Mouse (Mus musculus) cerebellum, adult 2 months (tissue): ENCODE data around the gene Egfl7. TPM values are rescaled to one million over a fixed set of nuclear protein-coding genes. Genes with fewer than 3 reads are reported as not detected.

Source experiments
- DNase-seq, 2 experiments: peaks; one replicate each; pipeline ENCODE4 v3.0.0; 2021
- H3K27ac ChIP-seq: fragments of 200-500 bp; 2 replicates; pipeline ENCODE4 v1.5.1; 2012; ENCODE audit warnings: low read length, control low read depth, inconsistent platforms; ENCODE audit not compliant: insufficient read depth
- H3K27me3 ChIP-seq: fragments of 200-500 bp; 2 replicates; pipeline ENCODE4 v1.6.1; 2012; ENCODE audit warnings: inconsistent platforms, mild to moderate bottlenecking, low read length, moderate library complexity; ENCODE audit not compliant: control insufficient read depth, insufficient read depth
- H3K4me1 ChIP-seq: fragments of 200-500 bp; 2 replicates; pipeline ENCODE4 v1.6.1; 2011; ENCODE audit warnings: low read length; ENCODE audit not compliant: control insufficient read depth, insufficient read depth
- H3K4me3 ChIP-seq: fragments of 200-500 bp; replicated peaks from 2 replicates; pipeline ENCODE3; 2011; ENCODE audit warnings: mild to moderate bottlenecking, low read depth, low read length, control low read depth; ENCODE audit not compliant: insufficient read depth
- CTCF ChIP-seq: fragments of 200-500 bp; IDR thresholded peaks from 2 replicates; pipeline ENCODE4 v1.5.1; 2011; ENCODE audit warnings: low read depth, mild to moderate bottlenecking, control low read depth, low read length, moderate library complexity, borderline replicate concordance; ENCODE audit not compliant: insufficient read depth
- POLR2A ChIP-seq: fragments of 200-500 bp; IDR thresholded peaks from 2 replicates; pipeline ENCODE4 v1.6.1; 2011; ENCODE audit warnings: low read length, control low read depth, borderline replicate concordance; ENCODE audit not compliant: insufficient read depth
- WGBS: fragments of 180-500 bp; shearing (Covaris S2); methylation state at CpG from one replicate; pipeline ENCODE4 v1.1.7; 2018; 5-methylcytosine and 5-hydroxymethylcytosine counted together
- polyA plus RNA-seq: library from polyadenylated mRNA; depleted of rRNA; stranded (reverse); fragments of >200 nt; gene quantifications from 2 replicates; pipeline ENCODE4 v1.2.3, GENCODE M21; 2012

Egfl7 gene
- polyA plus RNA-seq, 1 experiment, result 93.0 TPM

GRCm38 (mm10) chr2:26587044-26587405, 7.2 kb downstream of the Egfl7 start:
- WGBS, result 13% methylated on average over 11 of the region's 11 CpGs
- no peak overlapping the region for H3K27ac ChIP-seq

GRCm38 (mm10) chr2:26588573-26588972, 8.8 kb downstream of the Egfl7 start:
- H3K27ac ChIP-seq, result no peak overlapping the region
- no peak for DNase-seq
- H3K4me1 ChIP-seq, result peaks cover 2% of the 10 kb centered on the region; the same call in 1 of the 2 replicates
- no peak for TF ChIP-seq POLR2A
- TF ChIP-seq CTCF, result no peak
- H3K4me3 ChIP-seq, result no peak overlapping the region
- 68% methylated on average over 4 of the region's 4 CpGs for WGBS
- H3K27me3 ChIP-seq, result no peaks in the 10 kb centered on the region

More at GRCm38 (mm10) chr2:26587044-26587405, 7.2 kb downstream of the Egfl7 start:
- Histone ChIP-seq H3K27me3 (no peaks in the 10 kb centered on the region), H3K4me1 (peaks cover 2% of the 10 kb centered on the region; the same call in 1 of the 2 replicates), H3K4me3 (peak overlapping the region; percentile 65)
- no peak for DNase-seq
- TF ChIP-seq POLR2A (no peak), CTCF (no peak)

- H3K4me1 ChIP-seq, result peaks cover 2% of the 10 kb centered on the region; the same call in 1 of the 2 replicates
- no peak overlapping the region for H3K27ac ChIP-seq
- H3K27me3 ChIP-seq, result no peaks in the 10 kb centered on the region
- H3K4me3 ChIP-seq, result no peak overlapping the region
- 93% methylated on average over 10 of the region's 10 CpGs for WGBS
- TF ChIP-seq POLR2A (no peak), CTCF (no peak)
- no peak for DNase-seq
These were observed 9.5 kb downstream of the Egfl7 start for GRCm38 (mm10) chr2:26589284-26589683.

GRCm38 (mm10) chr2:26590282-26590681, 10.5 kb downstream of the Egfl7 start:
- no peak for DNase-seq
- Histone ChIP-seq H3K4me1 (peaks cover 2% of the 10 kb centered on the region; the same call in 1 of the 2 replicates), H3K4me3 (no peak overlapping the region), H3K27ac (no peak overlapping the region), H3K27me3 (no peaks in the 10 kb centered on the region)
- WGBS, result 93% methylated on average over 7 of the region's 7 CpGs
- no peak for TF ChIP-seq POLR2A
- no peak for TF ChIP-seq CTCF

GRCm38 (mm10) chr2:26590962-26591361, 11.1 kb downstream of the Egfl7 start:
- no peak overlapping the region for H3K27ac ChIP-seq
- no peak overlapping the region for H3K4me3 ChIP-seq
- H3K27me3 ChIP-seq, result no peaks in the 10 kb centered on the region
- no peak for DNase-seq
- 30% methylated on average over 7 of the region's 7 CpGs for WGBS
- H3K4me1 ChIP-seq, result no peaks in the 10 kb centered on the region
- TF ChIP-seq POLR2A (no peak), CTCF (no peak)

- H3K27ac ChIP-seq, result no peak overlapping the region
- WGBS, result 41% methylated on average over 12 of the region's 12 CpGs
- TF ChIP-seq POLR2A (no peak), CTCF (no peak)
- no peaks in the 10 kb centered on the region for H3K4me1 ChIP-seq
- DNase-seq, result no peak
- no peak overlapping the region for H3K4me3 ChIP-seq
- no peaks in the 10 kb centered on the region for H3K27me3 ChIP-seq
These were observed 11.6 kb downstream of the Egfl7 start for GRCm38 (mm10) chr2:26591416-26591815.

GRCm38 (mm10) chr2:26593211-26594021, 13.6 kb downstream of the Egfl7 start:
- Histone ChIP-seq H3K27me3 (no peaks in the 10 kb centered on the region), H3K27ac (no peak overlapping the region), H3K4me1 (no peaks in the 10 kb centered on the region), H3K4me3 (no peak overlapping the region)
- no peak for TF ChIP-seq CTCF
- no peak for TF ChIP-seq POLR2A
- DNase-seq, result no peak
- 70% methylated on average over 9 of the region's 9 CpGs for WGBS

- 66% methylated on average over 9 of the region's 9 CpGs for WGBS
- Histone ChIP-seq H3K27me3 (no peaks in the 10 kb centered on the region), H3K4me1 (no peaks in the 10 kb centered on the region), H3K4me3 (no peak overlapping the region), H3K27ac (no peak overlapping the region)
- TF ChIP-seq POLR2A (no peak), CTCF (no peak)
- DNase-seq, result peak in 1 of 2 experiments; percentile 17
These were observed 14.2 kb downstream of the Egfl7 start for GRCm38 (mm10) chr2:26594022-26594346.
